Mouse (Mus musculus): ENCODE data around the gene Dnmt3l. TPM values are rescaled to one million over a fixed set of nuclear protein-coding genes. Genes with fewer than 3 reads are reported as not detected.
A peak's percentile ranks its signal among the peaks of the same experiment; 100 is the strongest.
"Not testable (repeated sequence)": the region's sequence is repeated elsewhere in the genome, so short reads cannot be mapped to it uniquely, and the experiment has no call there.

Dnmt3l gene
- polyA plus RNA-seq, 1 experiment from 2014 or later = 0.62 TPM

GRCm38 (mm10) chr10:78005791-78006438 lies 35.8 kb upstream of the Dnmt3l start:
- TF ChIP-seq CTCF (IDR thresholded peaks at IDR 0.05; ENCODE audit: low read depth) = no peak
- Histone ChIP-seq H3K27ac (peak overlapping the region; percentile 54; the same call in 1 of the 2 replicates), H3K4me3 (replicated peaks; ENCODE audit: low read depth, low read length) (no peak overlapping the region), H3K4me2 (ENCODE audit: low read length) (no peak overlapping the region), H3K9ac (ENCODE audit: low read depth, low read length) (0 out of 2 replicates have a peak overlapping the region, but pooled peaks have one; percentile 13), H3K27me3 (ENCODE audit: insufficient read depth, low read length) (no peaks in the 10 kb centered on the region), H3K4me1 (replicated peaks; ENCODE audit: insufficient read depth, low read length) (peaks cover 29% of the 10 kb centered on the region), H3K9me3 (replicated peaks; ENCODE audit: low read length) (no peaks in the 10 kb centered on the region), H3K36me3 (ENCODE audit: insufficient read depth, low read length) (peaks cover 26% of the 10 kb centered on the region)
- DNase-seq (ENCODE audit: low spot score) (no peak), ATAC-seq (replicated peaks; ENCODE audit: low FRiP score, low read depth) (0 out of 2 replicates have a peak, but pooled peaks have one; percentile 18)
- 72% methylated on average over 4 of the region's 4 CpGs for WGBS

- DNase-seq (ENCODE audit: low spot score) (no peak), ATAC-seq (replicated peaks; ENCODE audit: low FRiP score, low read depth) (no peak)
- H3K4me3 ChIP-seq (replicated peaks; ENCODE audit: low read depth, low read length) = no peak overlapping the region
- H3K9ac ChIP-seq (ENCODE audit: low read depth, low read length) = peak overlapping the region; percentile 10; the same call in 1 of the 2 replicates
- no peak for TF ChIP-seq CTCF (IDR thresholded peaks at IDR 0.05; ENCODE audit: low read depth)
- H3K36me3 ChIP-seq (ENCODE audit: insufficient read depth, low read length) = peaks cover 16% of the 10 kb centered on the region
- peak overlapping the region; percentile 79 for H3K4me2 ChIP-seq (ENCODE audit: low read length)
- H3K27ac ChIP-seq = 0 out of 2 replicates have a peak overlapping the region, but pooled peaks have one; percentile 31
- no peaks in the 10 kb centered on the region for H3K27me3 ChIP-seq (ENCODE audit: insufficient read depth, low read length)
- no peaks in the 10 kb centered on the region for H3K9me3 ChIP-seq (replicated peaks; ENCODE audit: low read length)
- WGBS = 18% methylated on average over 7 of the region's 7 CpGs
- H3K4me1 ChIP-seq (replicated peaks; ENCODE audit: insufficient read depth, low read length) = peaks cover 29% of the 10 kb centered on the region
Observed at GRCm38 (mm10) chr10:78007203-78007602, 34.5 kb upstream of the Dnmt3l start.

GRCm38 (mm10) chr10:78008169-78008568 lies 33.6 kb upstream of the Dnmt3l start:
- H3K9ac ChIP-seq (ENCODE audit: low read depth, low read length) = 0 out of 2 replicates have a peak overlapping the region, but pooled peaks have one; percentile 33
- ATAC-seq (replicated peaks; ENCODE audit: low FRiP score, low read depth) = no peak
- no peaks in the 10 kb centered on the region for H3K27me3 ChIP-seq (ENCODE audit: insufficient read depth, low read length)
- H3K4me1 ChIP-seq (replicated peaks; ENCODE audit: insufficient read depth, low read length) = peaks cover 29% of the 10 kb centered on the region
- 0 out of 2 replicates have a peak, but pooled peaks cover 6% of the 10 kb centered on the region for H3K36me3 ChIP-seq (ENCODE audit: insufficient read depth, low read length)
- peak overlapping the region; percentile 66; the same call in 1 of the 2 replicates for H3K4me3 ChIP-seq (replicated peaks; ENCODE audit: low read depth, low read length)
- peak overlapping the region; percentile 79 for H3K4me2 ChIP-seq (ENCODE audit: low read length)
- 0 out of 2 replicates have a peak overlapping the region, but pooled peaks have one; percentile 92 for H3K27ac ChIP-seq
- no peaks in the 10 kb centered on the region for H3K9me3 ChIP-seq (replicated peaks; ENCODE audit: low read length)
- no peak for DNase-seq (ENCODE audit: low spot score)
- TF ChIP-seq CTCF (IDR thresholded peaks at IDR 0.05; ENCODE audit: low read depth) = no peak
- WGBS = 69% methylated on average over 3 of the region's 3 CpGs

- TF ChIP-seq CTCF (IDR thresholded peaks at IDR 0.05; ENCODE audit: low read depth) = peak; percentile 72
- H3K4me1 ChIP-seq (replicated peaks; ENCODE audit: insufficient read depth, low read length) = peaks cover 29% of the 10 kb centered on the region
- H3K27me3 ChIP-seq (ENCODE audit: insufficient read depth, low read length) = no peaks in the 10 kb centered on the region
- H3K4me2 ChIP-seq (ENCODE audit: low read length) = peak overlapping the region; percentile 79
- WGBS = under 1% methylated on average over 58 of the region's 59 CpGs
- ATAC-seq (replicated peaks; ENCODE audit: low FRiP score, low read depth) (peak; percentile 95), DNase-seq (ENCODE audit: low spot score) (peak; percentile 97)
- H3K9me3 ChIP-seq (replicated peaks; ENCODE audit: low read length) = no peaks in the 10 kb centered on the region
- peak overlapping the region; percentile 66 for H3K4me3 ChIP-seq (replicated peaks; ENCODE audit: low read depth, low read length)
- H3K36me3 ChIP-seq (ENCODE audit: insufficient read depth, low read length) = no peaks in the 10 kb centered on the region
- peak overlapping the region; percentile 68 for H3K9ac ChIP-seq (ENCODE audit: low read depth, low read length)
- peak overlapping the region; percentile 92 for H3K27ac ChIP-seq
Observed at GRCm38 (mm10) chr10:78009184-78009944, 32.4 kb upstream of the Dnmt3l start.

GRCm38 (mm10) chr10:78009945-78010293 lies 31.8 kb upstream of the Dnmt3l start, which contains the start of gene Pfkl:
Gene Pfkl (minus strand): TSS chr10:78010083.
- H3K4me1 ChIP-seq (replicated peaks; ENCODE audit: insufficient read depth, low read length) = peaks cover 29% of the 10 kb centered on the region
- H3K27me3 ChIP-seq (ENCODE audit: insufficient read depth, low read length) = no peaks in the 10 kb centered on the region
- H3K27ac ChIP-seq = peak within 1 kb of the TSS; percentile 92
- peak within 1 kb of the TSS; percentile 68 for H3K9ac ChIP-seq (ENCODE audit: low read depth, low read length)
- H3K4me2 ChIP-seq (ENCODE audit: low read length) = peak within 1 kb of the TSS; percentile 79
- no peak for TF ChIP-seq CTCF (IDR thresholded peaks at IDR 0.05; ENCODE audit: low read depth)
- H3K36me3 ChIP-seq (ENCODE audit: insufficient read depth, low read length) = no peaks in the 10 kb centered on the region
- under 1% methylated on average over 9 of the region's 9 CpGs for WGBS
- no peaks in the 10 kb centered on the region for H3K9me3 ChIP-seq (replicated peaks; ENCODE audit: low read length)
- no peak for DNase-seq (ENCODE audit: low spot score)
- no peak for ATAC-seq (replicated peaks; ENCODE audit: low FRiP score, low read depth)
- peak within 1 kb of the TSS; percentile 66 for H3K4me3 ChIP-seq (replicated peaks; ENCODE audit: low read depth, low read length)

GRCm38 (mm10) chr10:78010335-78010734 lies 31.4 kb upstream of the Dnmt3l start:
- Histone ChIP-seq H3K4me3 (replicated peaks; ENCODE audit: low read depth, low read length) (no peak overlapping the region), H3K9me3 (replicated peaks; ENCODE audit: low read length) (no peaks in the 10 kb centered on the region), H3K9ac (ENCODE audit: low read depth, low read length) (no peak overlapping the region), H3K27me3 (ENCODE audit: insufficient read depth, low read length) (no peaks in the 10 kb centered on the region), H3K4me1 (replicated peaks; ENCODE audit: insufficient read depth, low read length) (peaks cover 29% of the 10 kb centered on the region), H3K4me2 (ENCODE audit: low read length) (peak overlapping the region; percentile 79), H3K36me3 (ENCODE audit: insufficient read depth, low read length) (no peaks in the 10 kb centered on the region), H3K27ac (no peak overlapping the region)
- ATAC-seq (replicated peaks; ENCODE audit: low FRiP score, low read depth) (no peak), DNase-seq (ENCODE audit: low spot score) (peak; percentile 17)
- no peak for TF ChIP-seq CTCF (IDR thresholded peaks at IDR 0.05; ENCODE audit: low read depth)
- 11% methylated on average over 10 of the region's 10 CpGs for whole genome bisulfite sequencing

- not testable (repeated sequence) for H3K27me3 ChIP-seq (ENCODE audit: insufficient read depth, low read length); H3K27ac ChIP-seq; H3K9me3 ChIP-seq (replicated peaks; ENCODE audit: low read length); H3K9ac ChIP-seq (ENCODE audit: low read depth, low read length); DNase-seq (ENCODE audit: low spot score); ATAC-seq (replicated peaks; ENCODE audit: low FRiP score, low read depth); H3K4me2 ChIP-seq (ENCODE audit: low read length); H3K4me3 ChIP-seq (replicated peaks; ENCODE audit: low read depth, low read length); H3K36me3 ChIP-seq (ENCODE audit: insufficient read depth, low read length)
- WGBS = 96% methylated on average over 5 of the region's 5 CpGs
- H3K4me1 ChIP-seq (replicated peaks; ENCODE audit: insufficient read depth, low read length) = peaks cover 23% of the 10 kb centered on the region
Observed at GRCm38 (mm10) chr10:78011116-78011515, 30.6 kb upstream of the Dnmt3l start.
